Mouse (Mus musculus) urinary bladder, adult 18-20 months (tissue): ENCODE data around the gene Unc13b.
A peak's percentile ranks its signal among the peaks of the same experiment; 100 is the strongest.

Experiments
- DNase-seq, 2 experiments: peaks; one replicate each; pipeline ENCODE4 v3.0.0; 2022; ENCODE audit warnings: low spot score in 2 of 2, mixed read lengths in 2 of 2

Unc13b gene

DNA sequence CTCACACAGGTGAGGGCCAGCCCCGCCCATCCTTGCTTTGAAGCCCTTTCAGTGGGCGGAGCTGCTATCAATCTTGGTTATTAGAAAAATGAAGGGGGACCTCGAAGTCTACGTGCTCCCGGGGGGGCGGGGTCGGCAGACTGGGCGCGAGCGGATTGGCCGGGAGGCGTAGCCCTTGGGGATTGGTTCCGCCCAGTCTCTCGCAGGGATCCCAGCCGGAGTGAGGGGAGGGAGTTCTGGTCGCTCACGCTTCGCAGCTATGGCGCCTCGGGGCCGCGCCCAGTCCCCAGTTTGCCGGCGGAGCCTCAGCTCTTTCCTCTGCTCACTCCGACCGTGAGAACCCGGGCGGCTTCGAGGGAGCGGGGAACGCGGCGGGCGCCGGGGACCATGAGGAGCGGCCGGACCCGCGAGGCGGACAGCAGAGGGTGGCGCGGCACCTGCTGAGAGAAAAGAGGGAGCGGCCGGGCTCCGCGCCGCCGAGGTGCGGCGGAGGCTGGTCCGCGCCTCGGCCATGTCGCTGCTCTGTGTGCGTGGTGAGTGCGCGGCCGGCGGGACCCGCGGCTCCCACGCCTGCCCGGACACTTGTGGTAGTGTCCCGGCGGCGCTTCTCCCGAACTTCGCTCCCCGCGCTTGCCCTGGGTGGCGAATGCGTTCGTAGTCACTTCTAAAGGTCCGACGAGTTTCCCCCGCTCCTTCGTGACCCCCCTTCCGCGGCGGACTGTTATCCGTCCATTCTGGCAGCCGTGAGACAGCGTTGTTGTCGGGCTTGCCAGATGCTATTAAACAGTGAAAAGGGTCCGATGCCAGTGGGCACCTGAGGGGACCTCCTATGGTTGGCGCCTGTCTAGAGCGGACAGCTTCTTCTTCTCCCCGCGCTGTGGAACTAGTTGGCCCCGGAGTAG, at the start of gene Unc13b:
Gene Unc13b (plus strand): TSS at position 201 of the 902 bp plus-strand sequence.
- DNase-seq: peak; percentile 78 to 83

DNA sequence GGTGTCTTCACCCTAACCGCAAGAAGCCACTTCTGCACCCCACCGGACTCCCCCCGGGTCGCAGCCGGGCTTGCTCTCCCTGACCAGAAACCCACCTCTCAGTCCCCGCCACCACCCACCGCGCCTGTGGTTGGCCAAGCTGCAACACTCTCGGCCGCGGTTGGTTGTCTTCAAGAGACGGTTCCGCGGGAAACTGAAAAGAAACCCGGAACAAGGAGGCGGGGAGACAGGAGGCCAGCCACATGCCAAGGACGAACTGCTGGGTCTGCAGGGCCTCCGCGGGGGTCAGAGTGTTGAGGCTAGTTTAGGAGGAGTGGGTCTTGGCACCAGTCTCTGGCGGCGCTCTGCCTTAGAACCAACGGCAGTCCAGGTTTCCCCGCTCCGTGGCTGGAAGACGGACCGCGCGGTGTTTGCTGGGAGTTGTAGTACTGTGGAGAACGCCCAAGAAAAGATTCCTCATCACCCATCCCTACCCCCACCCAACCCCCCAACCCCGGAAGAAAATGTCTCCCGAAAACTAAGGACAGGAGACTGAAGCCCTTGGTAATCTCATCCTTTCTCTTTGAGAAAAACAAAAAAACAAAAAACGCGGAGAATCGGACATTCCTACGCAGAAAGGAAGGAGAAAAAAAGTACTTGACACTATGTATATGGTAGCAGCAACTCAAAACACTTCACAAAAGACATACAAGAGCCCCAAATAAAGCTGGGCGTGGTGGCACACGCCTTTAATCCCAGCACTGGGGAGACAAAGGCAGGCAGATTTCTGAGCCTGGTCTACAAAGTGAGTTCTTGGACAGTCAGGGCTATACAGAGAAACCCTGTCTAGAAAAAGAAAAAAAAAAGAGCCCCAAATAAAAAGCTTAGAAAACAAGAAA, 48.4 kb upstream of the Unc13b start, which contains the start of gene Fancg:
Gene Fancg (minus strand): TSS at position 346 of the 878 bp plus-strand sequence.
- peak; percentile 69 to 86 for DNase-seq

DNA sequence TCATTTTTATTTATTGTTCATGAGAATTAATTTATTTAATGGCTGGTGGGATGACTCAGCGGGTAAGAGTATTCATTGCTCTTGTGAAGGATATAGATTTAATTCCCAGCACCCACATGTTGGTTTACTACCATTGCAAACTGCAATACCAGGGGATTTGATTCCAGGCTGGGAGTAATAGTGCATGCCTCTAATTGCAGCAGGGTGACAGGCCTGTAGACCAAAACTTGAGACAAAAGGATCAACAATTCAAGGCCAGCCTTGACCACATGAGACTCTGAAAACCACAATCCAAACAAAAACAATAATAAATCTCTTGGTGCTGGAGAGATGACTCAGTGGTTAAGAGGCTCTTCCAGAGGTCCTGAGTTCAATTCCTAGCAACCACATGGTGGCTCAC, 46.7 kb upstream of the Unc13b start:
- DNase-seq: no peak

DNA sequence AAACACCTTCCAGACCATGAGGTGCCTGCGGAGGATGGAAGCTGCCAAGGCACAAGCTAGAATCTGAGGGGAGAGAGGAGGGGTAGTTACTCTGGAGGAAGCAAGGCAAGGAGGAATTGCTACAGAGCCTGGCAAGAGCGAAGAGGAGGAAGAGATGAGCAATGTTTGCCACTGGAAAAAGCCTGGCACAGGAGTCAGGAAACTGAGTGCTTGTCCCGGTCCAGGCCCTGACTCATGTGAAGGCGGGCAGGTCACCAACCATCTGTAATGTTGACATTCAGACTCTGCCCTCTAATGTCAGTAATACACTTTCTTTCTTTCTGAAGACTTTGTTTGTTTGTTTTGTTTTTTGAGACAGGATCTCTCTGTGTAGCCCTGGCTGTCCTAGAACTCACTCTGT, 40.6 kb upstream of the Unc13b start:
- no peak for DNase-seq

DNA sequence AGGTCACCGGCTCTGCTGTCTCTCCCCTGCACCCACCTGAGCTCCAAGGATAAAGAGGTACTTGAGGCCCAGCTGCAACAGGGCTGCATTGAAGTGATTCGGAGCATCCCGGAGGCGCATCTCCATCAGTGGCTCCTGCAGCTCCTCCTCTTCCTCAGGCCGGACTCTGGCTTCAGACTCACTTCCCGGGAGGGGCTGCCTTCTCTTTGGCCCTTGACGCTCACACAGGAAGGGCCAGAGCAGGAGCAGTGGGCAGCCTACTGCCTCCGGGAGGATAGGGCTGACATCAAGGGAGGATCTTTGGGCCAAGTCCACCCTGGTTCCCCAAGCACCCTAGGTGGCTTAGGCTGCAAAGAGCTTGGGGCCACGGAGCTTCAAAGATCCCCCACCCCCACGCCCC, 39.6 kb upstream of the Unc13b start:
- no peak for DNase-seq

DNA sequence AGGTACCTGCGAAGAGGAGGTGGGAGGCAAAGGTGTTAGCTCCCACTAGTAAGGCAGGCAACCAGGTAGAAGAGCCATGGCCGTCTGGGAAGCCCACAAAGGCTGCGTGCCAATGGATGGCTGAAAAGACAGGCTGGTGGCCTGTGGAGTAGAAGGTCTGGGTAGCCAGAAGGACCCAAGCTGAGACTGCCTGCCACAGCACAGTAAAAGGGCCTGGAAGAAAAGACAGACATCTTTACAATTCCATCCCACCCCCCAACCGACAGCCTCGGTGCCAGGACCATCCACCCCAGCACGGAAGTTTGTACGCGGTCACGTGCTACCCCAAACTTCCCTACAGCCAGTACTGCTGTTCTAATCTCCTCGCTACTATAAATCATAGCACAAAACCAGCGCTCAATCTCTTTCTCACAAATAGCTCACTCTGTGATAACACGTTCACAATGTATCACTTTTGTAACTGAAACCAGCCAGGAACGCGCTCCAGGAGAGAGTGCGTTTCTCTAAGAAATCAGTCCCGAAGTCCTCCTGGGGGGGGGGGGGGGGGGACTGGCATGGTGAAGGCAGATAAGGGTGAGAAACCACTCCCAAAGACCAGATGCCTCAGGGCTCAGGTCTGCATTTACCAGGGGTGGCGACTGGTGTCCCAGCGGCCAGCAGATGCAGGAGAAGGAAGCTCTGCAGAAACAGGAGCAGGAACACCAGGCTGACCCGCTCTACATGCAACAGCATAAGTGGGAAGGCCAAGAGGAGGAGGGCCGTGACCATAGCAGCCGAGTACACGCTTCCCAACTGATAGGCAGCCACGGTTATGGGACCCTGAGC, 38.9 kb upstream of the Unc13b start:
- DNase-seq: no peak

DNA sequence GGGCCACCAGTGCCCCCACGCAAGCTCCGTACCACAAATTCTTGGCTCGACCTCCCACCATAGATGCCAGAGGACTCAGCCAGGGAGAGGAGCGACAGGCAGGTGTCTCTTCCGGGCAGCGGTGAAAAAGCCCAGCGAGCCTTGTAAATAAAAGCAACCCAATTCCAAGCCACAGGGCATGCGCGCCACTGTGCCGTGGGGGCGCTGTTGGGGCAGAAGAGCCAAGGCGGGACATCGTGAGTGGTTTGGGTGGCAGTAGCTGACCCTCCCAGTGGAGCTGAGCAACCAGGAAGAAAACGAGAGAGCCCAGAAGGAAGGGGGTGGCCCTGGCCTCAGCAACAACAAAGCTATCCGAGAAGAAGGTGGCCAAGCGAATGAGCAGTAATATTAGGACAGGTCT, 37.9 kb upstream of the Unc13b start:
- no peak for DNase-seq

DNA sequence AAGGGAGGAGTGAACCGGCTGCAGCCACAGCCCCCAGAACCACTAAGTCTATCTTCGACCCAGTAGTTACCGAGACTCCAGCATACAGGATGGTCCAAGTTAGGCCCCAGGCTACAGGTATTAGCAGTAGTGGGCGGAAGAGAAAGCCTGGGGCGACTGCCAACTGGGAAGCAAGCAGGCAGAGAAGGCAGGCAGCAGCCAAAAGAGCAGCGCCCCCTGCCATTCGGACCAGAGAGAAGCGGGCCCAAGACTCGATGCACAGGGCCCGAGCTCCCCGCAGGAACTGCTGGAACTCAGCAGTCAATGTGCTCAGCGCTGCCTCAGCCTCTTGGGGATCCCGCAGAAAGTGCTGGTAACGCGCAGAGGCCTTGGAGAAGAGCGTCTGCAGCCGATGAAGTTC, 37.4 kb upstream of the Unc13b start:
- no peak for DNase-seq

DNA sequence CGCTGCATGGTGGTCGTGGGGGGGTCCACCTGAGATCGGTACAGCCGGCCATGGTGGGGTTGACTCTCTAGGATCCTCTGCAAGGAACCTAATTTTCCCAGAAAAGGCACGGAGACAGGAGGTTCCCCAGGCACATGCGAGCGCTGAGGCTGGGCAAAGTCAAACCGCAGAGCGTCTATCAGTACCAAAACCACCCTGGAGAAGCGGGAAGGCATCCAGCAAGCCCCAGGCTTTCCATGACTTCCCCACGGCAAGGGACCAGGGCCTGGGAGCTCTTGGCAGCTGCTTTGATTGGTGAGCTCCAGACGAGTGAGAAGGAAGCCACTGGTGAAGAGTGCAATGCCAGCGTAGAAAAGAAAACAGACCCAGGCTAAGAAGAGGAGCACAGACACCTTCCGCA, 34.1 kb upstream of the Unc13b start:
- DNase-seq: no peak

DNA sequence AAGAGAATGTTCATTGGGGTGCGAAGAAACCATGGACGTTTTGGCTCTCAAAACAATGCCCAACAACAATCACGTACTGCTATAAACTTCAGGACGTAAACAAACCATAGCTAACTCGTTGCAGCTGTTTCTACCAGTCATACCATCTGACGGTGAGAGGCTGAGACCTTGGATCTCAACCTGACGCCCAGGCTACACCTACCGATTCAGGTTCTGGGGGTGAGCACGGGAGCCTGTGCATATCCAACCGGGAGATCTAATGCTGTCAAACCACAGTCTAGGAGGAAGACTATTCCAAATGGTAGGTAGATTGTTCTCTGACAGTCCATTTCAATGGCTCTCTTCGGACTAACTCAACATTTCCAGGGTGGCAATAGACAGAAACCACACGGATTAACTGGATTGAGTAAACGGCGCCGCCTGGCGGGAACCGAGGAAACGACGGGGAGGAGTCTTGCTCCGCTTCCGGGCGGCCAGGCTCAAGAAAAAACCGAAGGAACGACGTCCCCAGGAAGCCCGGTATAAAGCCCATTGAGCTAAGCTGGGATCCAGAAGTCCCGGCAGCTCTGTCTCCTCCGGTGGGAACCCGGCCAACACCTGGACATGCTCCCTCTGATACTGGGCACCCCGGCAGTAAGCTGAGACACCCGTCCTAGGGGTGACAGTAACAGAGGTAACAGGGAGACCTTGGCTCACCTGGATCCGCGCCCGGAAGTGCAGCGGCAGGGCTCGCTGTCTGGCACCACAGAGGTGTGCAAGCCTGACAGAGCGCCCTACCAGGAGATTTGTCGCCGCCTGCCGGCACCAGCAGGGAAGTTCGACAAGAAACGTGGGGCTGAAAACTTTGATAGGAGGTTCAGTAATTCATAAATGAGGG, 33.4 kb upstream of the Unc13b start, which contains the start of gene Pigo:
Gene Pigo (minus strand): TSS at position 736 of the 877 bp plus-strand sequence.
- DNase-seq: peak; percentile 84 to 93

DNA sequence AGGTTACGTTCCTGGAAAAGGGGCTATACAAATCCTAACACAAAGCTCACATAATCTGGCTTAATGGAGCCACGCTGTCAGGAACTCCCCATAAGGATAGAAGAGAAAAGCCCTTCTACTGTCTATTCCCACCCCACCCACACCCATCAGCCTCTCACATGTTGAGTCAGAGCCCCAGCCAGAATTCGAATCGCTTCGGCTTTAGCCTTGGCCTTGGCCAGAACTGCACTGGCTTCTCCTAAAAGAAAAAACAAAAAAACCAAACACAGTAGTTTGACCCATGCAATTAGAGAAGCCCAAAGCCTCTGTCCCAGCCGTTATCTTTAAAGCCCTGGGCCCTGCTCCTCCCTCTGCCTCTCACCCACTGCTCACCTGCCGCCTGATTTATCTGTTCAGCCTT, 29.6 kb upstream of the Unc13b start:
- DNase-seq: no peak

DNA sequence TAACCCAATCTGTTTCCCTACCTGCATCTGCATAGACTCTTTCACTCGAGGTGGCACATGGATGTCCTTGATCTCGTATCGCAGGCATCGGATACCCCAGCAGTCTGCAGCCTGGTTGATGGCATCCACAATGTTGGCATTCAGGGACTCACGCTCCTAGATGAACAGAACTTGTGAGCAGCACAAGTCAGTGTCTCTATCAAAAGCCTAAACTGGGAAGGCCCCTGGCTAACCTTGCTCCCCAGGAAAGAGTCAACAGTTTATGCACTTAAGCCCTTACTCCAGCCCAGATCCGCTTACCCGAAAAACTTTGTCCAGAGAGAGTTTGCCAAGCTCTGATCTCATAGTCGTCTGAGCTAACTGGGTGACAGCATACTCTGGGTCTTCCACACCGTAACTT, 29.0 kb upstream of the Unc13b start:
- no peak for DNase-seq

DNA sequence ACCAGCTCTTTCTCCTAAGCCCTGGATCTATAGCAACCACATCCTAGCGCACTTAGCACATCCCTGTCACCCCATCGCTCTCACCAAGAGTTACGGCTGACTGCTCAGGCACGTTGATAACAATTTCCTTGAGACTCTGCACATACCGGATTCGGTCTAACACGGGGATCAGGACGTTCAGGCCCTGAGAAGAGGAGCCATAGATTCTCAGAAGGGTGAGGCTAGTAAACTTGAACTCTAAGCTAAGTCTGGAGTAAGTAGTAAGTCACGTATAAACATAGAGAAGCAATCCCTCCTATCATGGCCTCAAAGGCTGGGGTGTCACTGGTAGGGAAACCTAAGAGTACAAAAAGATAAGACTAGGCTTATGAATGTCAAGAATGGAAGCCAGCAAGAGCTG, 28.4 kb upstream of the Unc13b start:
- DNase-seq: no peak

DNA sequence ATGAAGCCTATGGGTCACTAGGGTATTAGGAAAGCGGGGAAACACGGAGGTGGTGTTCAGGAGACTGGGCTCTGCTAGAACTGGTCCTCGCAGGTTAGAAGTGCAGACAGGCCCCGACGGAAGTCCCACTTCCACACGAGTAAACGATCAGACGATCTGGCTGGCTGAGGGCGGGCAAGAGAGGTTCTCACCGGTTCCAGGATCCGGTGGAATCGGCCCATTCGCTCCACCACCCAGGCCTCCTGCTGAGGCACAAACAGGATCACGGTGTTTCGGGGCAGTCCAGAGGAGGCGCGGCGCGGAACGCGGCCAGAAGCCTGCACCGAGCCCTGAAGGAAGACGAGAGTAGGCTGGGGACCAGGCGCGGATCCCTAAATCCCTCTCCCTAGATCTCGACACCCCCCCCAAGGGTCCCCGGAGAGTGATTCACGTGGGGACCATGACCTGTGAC, 27.9 kb upstream of the Unc13b start:
- DNase-seq: no peak

DNA sequence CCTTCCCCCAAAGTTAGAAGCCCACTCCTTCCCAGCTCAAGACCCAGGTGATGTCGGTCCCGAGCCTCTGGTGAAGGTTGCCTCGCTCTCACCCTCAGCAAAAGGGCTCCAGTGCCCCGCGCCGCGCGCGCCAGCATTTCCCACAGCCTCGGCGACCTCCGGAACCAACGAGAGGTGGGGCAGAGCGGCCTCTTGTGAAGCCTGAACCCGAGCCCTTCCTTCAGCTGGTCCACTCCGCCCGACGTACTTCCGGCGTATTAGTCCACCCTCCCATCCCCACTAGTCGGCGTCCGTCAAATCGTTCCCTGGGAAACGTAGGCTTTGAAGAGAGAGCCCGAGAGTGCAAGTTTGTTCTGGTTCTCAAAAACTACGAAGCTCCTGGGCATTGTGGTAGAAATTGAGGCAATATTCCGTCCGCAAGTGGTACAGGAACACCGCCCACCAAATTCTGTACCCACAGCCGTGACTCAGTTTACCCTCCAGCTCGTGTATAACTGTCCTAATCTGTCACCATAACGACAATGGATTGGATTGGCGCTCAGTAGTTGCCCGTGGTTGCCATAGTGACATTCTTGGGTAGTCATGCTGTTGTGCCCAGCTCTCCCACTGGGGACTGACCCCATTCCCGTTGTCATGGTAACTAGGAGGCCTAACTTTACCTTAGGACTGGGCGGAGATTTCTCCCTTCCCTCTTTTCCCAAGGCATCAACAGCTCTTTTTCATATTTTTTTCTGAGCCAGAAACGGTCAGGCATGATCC, 27.3 kb upstream of the Unc13b start, which contains the start of gene Stoml2:
Gene Stoml2 (minus strand): TSS at position 474 of the 759 bp plus-strand sequence.
- peak; percentile 87 to 89 for DNase-seq

DNA sequence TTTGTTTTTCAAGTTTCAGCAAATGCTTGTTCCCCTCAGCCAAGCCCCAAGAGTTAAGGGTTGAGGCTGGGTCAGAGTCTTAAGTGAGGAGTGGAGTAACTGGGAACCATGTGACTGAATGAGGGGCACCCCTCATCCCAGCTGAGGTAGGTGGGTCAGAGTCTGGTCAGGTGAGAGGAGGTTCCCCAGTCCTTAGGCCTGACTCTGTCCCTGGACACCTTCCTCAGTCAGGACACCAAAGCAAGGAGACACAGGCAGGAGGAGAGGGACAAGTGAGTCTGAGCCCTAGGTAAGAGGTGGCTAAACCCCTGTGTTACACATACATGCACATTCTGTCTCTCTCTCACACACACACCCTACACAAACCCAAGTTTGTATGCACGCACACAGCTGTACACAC, 26.3 kb upstream of the Unc13b start:
- no peak for DNase-seq

DNA sequence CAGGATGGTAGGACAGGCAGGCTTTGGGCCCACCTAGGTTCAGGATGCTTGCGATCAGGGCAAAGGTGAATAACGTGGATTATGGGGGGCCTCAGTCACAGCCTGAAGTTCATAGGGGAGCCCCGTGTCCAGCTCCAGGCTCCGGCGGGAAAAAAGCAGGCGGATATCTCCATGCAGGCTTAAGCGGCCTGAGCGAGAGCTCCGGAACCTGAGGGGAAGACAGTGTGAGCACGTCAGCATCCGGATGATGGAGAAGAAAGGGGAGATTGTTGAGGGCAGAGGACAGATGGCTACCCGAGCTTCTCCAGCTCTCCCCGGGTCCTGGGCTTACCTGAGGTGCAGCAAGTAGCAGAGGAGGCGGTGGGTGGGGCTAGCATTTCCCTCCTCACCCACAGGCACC, 25.3 kb upstream of the Unc13b start:
- DNase-seq: no peak

DNA sequence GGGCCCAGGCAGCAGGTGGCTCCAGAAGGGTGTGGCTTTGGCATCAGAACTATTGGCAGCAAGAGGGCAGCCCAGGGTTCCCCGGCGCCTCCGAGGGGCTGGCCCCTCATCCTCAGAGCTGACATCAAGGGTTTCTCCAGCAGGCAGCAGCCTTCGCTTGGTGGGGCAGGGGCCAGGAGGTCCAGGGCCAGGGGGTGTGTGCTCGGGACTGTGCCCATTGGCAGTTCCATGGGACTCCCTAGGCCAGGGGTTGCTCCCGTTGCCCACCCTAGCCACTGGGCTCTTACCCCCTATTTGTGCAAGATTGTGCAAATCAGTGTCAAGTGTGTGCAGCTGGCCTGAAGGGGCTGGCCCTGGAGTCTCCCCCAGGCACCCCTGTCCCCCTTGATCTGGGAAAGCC, 22.9 kb upstream of the Unc13b start:
- no peak for DNase-seq

DNA sequence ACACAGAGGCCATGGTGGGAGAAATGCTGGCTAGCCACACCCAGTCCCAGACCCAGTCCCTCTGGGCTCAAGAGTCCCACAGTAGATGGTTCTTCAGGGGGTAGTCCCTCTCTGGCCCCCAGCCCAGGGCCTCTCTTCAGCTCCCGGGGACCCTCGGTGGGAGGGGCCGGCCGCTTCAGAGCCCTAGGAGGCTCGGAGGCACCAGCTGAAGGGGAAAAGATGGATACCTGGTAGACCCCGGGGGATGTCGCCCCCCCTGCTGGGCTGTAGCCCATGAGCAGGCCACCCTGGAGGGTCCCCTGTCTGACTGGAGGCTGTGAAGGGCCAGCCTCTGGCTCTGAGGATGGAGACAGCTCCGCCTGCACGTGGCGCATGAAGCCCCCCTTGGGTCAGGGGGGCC, 22.4 kb upstream of the Unc13b start:
- DNase-seq: no peak
